Mouse (Mus musculus): ENCODE results near the gene Slc25a18. TPM values are rescaled to one million over a fixed set of nuclear protein-coding genes. Genes with fewer than 3 reads are reported as not detected.

Gene Slc25a18
- not detected for total RNA-seq (2021)
- long read RNA-seq, experiment 1 = 0 reads
- long read RNA-seq, experiment 2 = 0 reads

DNA sequence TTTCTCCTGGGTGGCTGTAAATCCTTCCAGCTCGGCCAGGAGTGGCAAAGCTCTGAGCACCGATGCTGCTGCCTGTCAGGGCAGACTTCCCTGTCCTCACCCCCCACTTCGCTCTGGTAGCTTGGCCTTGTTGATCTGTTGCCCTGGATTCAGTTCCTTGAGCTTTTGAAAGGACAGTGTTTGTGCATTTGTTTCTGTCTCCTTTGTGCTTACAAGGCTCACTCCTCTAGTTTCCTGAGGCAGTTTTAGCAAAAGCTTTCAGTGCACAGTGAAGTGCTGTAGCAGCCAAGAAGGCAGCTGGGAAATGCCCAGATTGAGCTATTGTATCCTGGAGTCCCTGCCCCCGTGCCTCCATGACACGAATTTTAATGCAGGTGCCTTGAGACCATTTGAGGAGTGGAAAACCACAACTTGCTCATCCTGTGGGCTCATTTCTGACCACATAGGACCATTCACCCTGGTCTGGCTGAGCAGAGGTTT is at the start of gene Slc25a18:
Gene Slc25a18, plus strand, starts transcription at position 430 of the 480 bp plus-strand sequence.
- intact Hi-C loops (cut with DNase I) = no loop called here
- no peak for DNase-seq

DNA sequence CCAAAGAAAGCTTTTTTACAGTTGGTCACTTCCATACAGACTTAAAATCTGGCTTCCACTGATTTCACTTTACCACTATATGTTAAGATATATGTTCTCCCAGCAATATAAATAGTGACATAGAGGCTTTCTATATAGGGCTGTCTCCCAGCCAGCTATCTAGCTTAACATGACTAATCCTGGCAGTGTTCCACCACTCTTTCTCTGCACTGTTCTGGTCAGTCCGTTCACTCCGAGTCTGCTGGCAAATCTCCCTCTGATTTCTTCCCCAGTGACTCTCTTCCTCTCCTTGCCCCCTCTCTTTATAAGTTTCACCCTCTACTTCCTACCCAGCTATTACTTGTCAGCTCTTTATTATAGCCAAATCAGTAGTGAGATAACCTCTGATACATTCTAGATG is 47.4 kb upstream of the Slc25a18 start:
- intact Hi-C loops (cut with DNase I) = no loop called here
- no peak for DNase-seq

DNA sequence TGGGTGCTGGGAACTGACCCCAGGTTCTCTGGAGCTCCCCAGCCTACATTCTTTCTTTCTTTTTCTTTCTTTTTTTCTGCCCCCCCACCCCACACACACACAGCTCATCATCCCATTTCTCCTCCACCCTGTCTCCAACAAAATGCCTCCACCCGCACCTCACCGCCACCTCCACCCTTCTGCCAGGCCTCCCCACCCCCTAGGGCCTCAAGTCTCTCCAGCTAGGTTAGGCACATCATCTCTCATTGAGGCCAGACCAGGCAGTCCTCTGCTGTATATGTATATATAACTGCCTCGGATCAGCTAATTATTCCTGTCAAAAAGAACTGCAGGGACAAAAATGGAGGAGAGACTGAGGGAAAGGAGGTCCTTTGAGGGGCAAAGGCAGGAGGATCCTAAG is 37.4 kb upstream of the Slc25a18 start:
- intact Hi-C loops (cut with DNase I) = loop anchor here (1.0 to 5.0 kb wide), 3 partner anchors 69 to 197 kb away; partner anchors contain the start of gene Cecr2
- DNase-seq = no peak

DNA sequence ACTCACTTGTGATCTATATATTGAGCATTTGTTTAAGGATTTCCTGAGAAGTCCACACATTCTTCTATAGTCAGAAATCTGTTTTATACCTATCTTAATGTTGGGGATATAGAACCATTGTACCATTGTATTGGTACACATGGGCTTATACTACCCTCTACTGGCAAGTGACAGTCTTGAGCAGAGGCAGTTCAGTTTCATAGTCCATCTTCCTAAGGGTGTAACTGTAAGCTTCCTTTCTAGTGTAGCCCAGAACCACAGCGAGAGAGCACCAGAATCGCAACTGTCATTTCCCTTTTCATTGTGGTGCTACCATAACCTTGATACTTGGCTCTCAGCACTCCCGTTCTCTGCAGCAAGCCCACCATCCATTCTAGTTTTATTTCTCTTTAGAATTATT is 36.8 kb upstream of the Slc25a18 start:
- DNase-seq = no peak
- intact Hi-C loops (cut with DNase I) = loop anchor here (1.0 to 5.0 kb wide), 3 partner anchors 69 to 197 kb away; partner anchors contain the start of gene Cecr2

DNA sequence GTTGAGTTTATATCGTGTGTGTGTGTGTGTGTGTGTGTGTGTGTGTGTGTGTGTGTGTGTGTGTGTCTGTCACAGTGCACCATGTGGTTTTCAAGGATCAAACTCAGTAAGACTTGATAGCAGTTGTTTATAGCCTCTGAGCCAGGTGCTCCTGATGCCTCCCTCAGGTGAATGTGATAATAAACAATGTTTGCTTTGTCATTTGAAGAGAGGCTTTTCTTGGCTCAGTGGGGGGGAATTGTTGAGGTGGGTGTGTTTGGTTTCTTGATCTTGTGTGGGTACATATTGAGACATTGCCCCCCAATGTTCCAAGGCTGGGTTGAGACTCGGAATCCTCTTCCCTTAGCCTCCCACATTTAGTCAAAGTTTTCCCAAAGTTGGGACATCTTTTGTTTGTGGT is 30.2 kb upstream of the Slc25a18 start:
- intact Hi-C loops (cut with DNase I) = loop anchor here (5.0 kb wide), 1 partner anchor 49 kb away; no protein-coding TSS in a partner anchor
- DNase-seq = no peak

DNA sequence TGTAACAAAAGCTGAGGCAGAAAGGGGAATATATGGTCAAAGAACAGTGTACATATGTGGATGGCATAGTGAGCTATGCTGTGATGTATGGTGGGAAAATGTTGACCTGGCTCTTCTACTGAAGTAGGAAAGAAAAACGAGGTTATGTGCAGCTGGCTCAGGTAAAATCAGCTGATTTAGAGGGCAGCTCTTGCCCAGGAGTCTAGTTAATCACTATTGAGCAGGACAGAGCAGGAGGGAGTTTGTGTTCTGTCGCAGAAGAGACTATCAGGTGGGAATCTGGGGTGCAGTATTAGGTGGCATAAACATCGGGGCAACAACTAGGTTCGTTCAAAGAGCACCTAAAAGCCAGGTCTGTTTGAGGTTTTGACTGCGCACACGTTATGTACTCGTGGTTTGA is 29.1 kb upstream of the Slc25a18 start:
- intact Hi-C loops (cut with DNase I) = loop anchor here (5.0 kb wide), 1 partner anchor 48 kb away; no protein-coding TSS in a partner anchor
- no peak for DNase-seq

DNA sequence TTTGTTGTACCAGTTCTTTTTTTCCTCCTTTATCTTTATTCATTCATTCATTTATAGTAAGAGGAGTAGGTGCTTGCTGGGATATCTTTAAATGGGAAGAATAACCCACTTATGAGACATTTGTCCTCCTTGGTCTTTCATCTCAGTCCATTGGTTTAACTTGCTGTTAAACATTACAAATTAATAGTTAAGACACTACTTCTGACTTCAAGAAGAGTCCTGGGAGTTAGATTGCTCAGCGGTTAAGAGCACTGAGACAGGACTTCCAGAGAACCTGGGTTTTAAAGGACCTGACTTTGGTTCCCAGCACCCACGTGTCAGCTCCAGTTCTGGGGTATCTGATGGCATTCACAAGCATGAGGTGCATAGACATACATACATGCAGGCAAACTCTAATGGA is 27.0 kb upstream of the Slc25a18 start:
- intact Hi-C loops (cut with DNase I) = no loop called here
- DNase-seq = no peak

DNA sequence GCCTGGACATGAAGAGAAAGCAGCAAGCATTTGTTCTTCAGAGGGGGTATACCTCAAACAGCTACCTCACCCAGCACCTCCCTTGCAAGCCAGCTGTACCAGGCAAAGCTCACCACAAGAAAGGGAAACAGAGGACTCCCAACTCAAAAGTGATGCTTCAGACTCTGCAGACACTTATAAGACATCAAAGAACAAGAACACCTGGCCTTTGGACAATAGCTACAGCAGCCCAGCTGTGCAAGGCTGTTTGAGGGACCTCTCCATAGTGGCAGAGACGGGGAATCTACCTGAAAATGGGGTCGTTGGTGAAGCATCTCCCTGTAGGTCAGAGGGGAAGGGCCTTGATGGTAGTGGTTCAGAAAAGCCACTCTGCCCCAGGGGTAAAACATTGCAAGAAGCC is 12.2 kb upstream of the Slc25a18 start:
- intact Hi-C loops (cut with DNase I) = no loop called here
- no peak for DNase-seq

DNA sequence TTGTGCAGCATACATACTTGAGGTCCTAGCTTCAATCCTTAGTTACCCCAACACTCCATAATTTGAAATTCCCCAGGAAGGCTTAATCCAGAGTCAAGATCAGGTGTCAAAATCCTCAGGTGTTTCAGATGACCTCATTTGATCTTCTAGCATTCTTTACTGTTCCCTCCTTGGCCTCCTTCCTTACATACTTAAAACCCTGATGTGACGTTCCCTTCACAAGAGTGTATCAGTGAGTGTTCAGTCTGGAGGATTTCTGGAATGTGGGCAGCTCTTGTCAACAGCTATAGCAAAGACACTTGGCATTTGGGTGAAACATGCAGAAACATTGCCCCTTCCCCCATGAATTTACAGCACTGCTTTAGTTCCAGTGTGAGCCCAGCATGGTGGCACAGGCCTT is 3.4 kb upstream of the Slc25a18 start:
- no peak for DNase-seq
- intact Hi-C loops (cut with DNase I) = no loop called here

DNA sequence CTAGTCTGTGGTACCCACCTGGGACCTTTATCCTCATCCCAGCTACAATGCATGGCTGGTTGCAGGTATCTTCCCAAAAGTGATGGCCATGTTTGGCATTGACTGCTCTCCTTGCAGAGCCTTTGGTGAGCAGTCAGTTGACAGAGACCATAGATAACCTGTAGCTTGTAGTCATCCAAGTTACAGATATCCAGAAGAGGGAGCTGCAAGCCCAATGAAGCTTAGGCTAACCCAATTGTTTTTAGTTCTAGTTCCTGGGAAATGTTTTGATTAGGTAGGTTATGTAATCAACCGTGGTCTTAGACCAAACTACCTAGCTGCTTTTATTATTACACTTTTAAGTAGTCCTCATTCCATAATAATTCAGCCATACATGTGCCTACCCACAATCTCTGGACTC is 2.0 kb upstream of the Slc25a18 start:
- intact Hi-C loops (cut with DNase I) = no loop called here
- DNase-seq = no peak

DNA sequence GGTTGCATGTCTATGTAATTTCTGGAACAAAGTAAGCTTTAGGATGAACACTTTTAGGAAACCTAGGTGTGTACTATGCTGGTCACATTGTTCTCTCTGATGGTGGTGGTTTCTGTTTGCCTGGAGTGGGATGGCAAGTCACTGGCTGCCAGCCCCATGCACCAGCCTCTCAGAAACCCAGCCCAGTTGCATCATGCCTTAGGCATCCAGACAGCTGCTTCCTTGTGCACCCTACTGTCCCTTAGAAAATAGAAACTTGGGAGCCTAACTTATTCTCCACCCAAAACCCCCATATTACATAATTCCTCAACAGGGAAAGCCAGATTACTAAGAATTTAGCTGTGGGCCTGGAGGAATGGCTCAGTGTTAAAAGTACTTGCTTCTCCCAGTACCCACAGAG is 1.4 kb upstream of the Slc25a18 start:
- intact Hi-C loops (cut with DNase I) = no loop called here
- DNase-seq = peak in 1 of 2 experiments; percentile 23

DNA sequence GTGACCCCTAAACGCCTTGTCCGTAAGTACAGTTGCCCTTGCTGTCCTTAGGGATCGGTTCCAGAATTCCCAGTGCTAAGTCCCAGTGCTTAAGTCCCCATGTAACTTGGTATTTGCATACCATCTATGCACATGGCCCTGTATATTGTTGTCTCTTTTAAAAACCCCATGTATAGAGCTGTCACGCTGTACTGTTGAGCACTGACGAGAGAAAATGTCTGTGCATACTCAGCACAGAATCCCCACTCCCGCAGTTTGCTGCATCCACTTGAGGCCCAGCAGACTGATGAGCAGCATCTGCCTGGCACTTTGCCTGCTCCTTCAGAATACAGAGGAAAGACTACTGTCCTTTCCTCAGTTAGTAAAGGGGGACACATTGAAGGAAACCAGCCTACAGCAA is 385 bp downstream of the Slc25a18 start:
- no peak for DNase-seq
- intact Hi-C loops (cut with DNase I) = no loop called here

DNA sequence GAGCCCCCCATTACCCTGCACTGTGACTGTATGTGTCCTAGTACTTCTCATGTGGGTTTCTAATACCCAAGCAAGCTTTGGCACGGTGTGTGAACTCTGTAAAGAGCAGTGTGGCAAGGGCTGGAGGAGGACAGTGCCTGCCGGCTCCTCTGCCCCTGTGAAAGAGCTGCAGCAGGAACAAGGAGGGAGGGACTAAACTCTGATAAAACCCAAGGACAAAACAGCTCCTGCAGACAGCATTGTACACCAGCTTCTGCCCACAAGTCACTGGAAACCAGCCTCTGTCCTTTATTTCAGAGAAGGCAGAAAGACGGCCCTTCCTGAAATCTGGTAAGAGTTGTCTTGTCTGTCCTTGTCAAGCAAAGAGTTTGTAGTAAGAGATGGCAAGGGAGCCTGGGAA is 2.9 kb downstream of the Slc25a18 start:
- no peak for DNase-seq
- intact Hi-C loops (cut with DNase I) = no loop called here

DNA sequence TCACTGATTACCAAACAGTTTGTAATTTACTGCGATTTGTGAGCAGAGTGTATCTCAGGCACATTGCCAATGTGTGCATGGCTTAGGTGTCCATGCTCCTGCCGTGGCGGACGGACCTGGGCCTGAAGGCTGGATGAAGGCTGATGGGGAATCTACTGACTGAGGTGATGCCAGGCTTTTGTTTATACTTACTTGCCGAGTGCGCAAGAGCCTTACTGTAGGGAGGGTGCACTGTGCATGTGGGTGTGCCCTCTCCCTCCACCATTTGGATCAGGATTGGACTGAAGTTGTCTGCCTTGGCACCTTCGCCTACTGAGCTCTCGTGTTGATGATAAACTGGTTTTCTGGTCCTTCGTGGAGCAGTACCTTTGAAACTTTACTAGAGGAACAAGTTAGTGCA is 4.2 kb downstream of the Slc25a18 start:
- DNase-seq = no peak

DNA sequence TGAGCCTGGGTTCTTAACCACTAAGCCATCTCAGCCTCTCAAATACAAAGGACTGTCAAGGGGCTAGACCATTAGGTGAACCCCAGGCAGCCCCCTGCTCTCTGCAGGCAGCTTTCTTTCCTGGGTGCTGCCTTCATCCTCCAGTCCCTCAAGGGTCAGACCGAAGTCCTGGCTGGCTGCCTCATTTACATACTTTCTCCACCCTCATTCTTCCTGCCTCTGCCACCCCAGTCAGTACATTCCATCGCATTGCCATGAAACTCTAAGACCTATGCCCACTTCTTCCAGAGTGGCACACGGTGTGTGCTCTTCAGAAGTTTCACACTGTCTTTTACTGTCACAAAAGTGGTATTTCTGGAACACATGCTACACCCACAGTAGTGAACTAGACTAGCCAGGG is 4.8 kb downstream of the Slc25a18 start:
- no peak for DNase-seq
- intact Hi-C loops (cut with DNase I) = no loop called here

More for the DNA sequence above, 4.2 kb downstream of the Slc25a18 start:
- intact Hi-C loops (cut with DNase I) = no loop called here

DNA sequence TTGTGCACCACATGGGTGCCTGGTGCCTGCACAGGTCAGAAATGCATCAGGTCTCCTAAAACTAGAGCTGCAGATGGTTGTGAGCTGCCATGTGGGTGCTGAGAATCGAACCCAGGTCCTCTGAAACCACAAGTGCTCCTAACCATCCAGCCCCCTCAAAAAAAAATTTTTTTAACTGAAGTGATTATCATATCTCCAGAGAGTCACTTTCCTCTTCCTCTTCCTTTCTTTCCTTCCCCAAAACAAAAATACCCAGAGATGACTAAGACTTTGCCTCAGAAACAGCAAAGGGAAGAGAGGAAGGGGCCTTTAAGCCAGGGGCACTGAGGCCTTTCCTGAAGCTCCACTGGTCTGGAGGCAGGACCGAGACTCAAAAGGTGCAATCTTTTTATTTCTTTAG is 9.6 kb downstream of the Slc25a18 start:
- intact Hi-C loops (cut with DNase I) = no loop called here

DNA sequence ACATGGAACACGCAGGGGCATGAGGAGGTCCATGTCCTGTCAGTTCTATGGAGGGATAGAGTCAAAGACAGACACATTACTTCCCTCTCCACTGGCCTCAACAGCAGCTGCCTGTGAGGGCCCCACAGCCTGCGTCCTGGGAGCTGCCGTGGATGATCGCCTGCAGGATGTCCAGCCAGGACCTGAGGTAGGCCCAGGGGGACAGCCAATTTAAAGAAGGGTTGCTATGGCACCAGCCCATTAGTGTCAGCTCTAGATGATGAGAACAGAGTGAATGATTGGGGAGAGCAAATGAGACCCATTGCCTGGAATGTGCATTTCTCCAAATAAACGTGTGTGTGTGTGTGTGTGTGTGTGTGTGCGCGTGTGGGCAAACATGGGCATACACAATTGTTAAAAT is 11.0 kb downstream of the Slc25a18 start:
- DNase-seq = no peak
- intact Hi-C loops (cut with DNase I) = no loop called here

More for the DNA sequence above, 9.6 kb downstream of the Slc25a18 start:
- no peak for DNase-seq

DNA sequence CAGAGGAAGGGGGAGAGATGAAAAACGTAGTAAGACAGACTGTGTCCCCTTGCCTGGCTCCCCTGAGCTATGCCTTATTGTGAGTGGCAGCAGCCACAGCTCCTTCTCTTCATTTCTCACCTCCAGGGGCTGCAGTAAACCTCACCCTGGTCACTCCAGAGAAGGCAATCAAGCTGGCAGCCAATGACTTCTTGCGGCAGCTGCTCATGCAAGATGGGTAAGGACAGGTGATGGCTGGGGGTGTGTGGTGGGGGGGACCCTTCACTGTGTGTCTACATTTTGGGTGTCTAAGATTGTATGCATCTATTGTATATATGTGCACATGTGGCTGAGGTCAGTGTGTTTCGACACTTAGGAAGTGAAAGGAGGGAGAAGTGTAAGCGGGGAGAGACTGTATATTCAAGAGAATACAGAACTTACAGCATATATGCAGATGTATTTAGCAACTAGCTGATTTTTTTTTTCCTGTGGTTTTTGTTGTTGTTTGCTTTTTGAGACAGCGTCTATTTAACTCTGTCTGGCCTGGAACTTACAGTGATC is 14.8 kb downstream of the Slc25a18 start:
- intact Hi-C loops (cut with DNase I) = no loop called here
- no peak for DNase-seq

DNA sequence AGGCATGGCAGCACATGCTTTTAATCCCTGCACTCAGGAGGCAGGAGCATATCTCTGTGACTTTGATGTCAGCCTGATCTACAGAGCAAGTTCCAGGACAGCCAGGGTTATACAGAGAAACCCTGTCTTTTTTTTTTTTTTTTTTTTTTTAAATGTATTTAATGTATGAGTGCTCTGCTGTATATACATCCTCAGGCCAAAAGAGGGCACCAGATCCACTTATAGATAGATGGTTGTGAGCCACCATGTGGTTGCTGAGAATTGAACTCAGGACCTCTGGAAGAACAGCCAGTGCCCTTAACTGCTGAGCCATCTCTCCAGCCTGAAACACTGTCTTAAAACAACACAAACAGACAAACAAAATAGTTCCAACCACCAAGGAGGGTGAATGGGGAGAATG is 15.5 kb downstream of the Slc25a18 start:
- intact Hi-C loops (cut with DNase I) = no loop called here
- no peak for DNase-seq

DNA sequence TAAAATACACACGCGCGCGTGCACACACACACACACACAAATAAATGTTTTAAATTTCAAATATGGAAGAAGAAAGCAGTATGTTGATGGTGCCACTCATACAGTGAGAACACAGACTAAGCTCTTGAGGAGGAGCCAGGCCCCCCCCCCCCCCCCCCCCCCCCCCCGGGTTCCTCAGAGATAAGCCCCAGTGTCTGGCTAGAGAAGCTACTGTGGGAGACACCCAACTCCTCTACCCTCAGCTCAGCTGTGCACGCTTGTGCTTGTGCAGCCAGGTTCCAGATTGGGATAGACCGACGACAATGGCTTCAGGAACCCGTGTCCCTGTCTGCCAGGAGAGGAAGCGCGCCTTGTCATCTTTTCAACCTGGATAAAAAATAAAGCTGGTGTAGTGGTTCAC is 16.8 kb downstream of the Slc25a18 start:
- intact Hi-C loops (cut with DNase I) = loop anchor here (5.0 kb wide), 1 partner anchor 48 kb away; no protein-coding TSS in a partner anchor
- no peak for DNase-seq

DNA sequence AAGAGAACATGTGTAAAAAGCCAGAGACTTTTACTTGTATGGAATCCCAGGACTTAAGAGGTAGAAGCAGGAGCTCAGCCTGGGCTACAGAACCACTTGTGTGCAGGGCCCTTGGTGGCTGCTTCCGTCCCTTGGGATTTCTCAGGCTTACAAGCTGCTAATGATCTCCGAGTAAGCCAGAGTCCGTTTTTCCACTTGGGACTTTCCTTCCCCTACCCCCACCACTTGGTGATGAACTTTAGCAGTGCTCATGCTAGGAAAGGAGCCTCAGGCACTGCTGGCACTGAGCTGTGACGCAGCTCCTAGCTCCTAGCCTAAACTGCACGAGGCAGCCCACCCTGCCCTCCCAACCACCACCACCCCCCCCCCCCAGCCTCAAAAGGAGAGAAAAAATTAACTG is 17.3 kb downstream of the Slc25a18 start:
- DNase-seq = no peak
- intact Hi-C loops (cut with DNase I) = loop anchor here (5.0 kb wide), 1 partner anchor 48 kb away; no protein-coding TSS in a partner anchor

DNA sequence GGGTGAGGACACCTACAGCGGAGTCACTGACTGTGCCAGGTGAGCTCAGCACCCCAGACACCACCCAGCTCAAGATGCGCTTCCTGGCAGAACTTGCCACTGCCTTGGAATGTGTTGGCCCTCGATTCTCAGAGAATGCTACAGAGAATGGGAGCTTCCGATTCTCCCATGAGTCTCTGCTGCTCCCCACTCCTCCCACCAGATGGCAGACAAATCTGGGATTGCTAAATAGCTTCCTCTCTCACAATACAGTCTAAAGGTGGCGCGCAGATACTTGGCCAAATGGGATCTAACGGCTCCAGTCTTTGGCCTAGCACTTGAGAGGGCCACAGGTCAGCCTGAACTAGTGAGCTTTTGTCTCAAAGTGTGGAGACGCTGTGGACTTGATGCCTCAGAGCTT is 19.6 kb downstream of the Slc25a18 start:
- DNase-seq = no peak
- intact Hi-C loops (cut with DNase I) = loop anchor here (5.0 kb wide), 1 partner anchor 51 kb away; no protein-coding TSS in a partner anchor

Data from gastrocnemius, postnatal 36 days (tissue).